17 mouse cellular contexts compared by ENCODE assay signal in the genomic region with DNA sequence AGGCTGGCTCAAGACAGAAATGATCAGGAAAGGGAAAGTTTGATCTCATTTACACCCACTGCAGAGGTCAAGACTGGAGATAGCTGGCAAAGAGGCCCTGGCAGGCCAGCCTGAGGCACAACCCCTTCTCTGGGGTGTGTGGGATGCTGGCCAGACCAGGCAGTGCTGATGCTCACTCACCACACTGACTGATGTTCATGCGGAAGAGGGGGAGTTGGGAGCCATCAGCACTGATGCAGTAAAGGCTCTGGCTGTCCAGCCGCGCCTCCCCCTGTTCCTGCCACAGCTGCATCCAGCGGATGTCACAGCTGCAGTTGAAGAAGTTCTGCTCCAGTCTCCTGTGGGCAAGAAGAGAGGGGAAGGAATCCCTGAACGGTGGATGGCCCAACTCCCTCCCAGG.
"Had no signal": no experiment of that assay in that cellular context is flagged by ENCODE, and none has a peak within 500 bp of the region (broad histone marks: within the 10 kb centered on the region; RNA-seq: fewer than 3 reads in every experiment).

No protein-coding gene starts in this region.

- H3K27me3 ChIP-seq: lung, embryonic 15.5 days; midbrain, embryonic 13.5 days; midbrain, embryonic 15.5 days; neural tube, embryonic 12.5 days; stomach, embryonic 15.5 days had no signal

- H3K4me3 ChIP-seq: lung, embryonic 15.5 days; midbrain, embryonic 13.5 days; midbrain, embryonic 15.5 days; neural tube, embryonic 12.5 days; stomach, embryonic 15.5 days had no signal

- H3K9ac ChIP-seq: liver, postnatal 0 days; lung, embryonic 15.5 days; midbrain, embryonic 13.5 days; midbrain, embryonic 15.5 days; neural tube, embryonic 12.5 days; stomach, embryonic 15.5 days had no signal

- DNase-seq: liver, postnatal 0 days; lung, adult 2 months; lung, postnatal 14 days; lung, postnatal 36 days; right cerebral cortex, postnatal 14 days; thymus, adult 2 months; thymus, postnatal 25 days; thymus, postnatal 4 days had no signal

- H3K4me2 ChIP-seq: lung, embryonic 15.5 days; midbrain, embryonic 11.5 days; midbrain, embryonic 13.5 days; midbrain, embryonic 15.5 days; neural tube, embryonic 12.5 days; stomach, embryonic 15.5 days had no signal

- H3K4me1 ChIP-seq: lung, embryonic 15.5 days; midbrain, embryonic 13.5 days; midbrain, embryonic 15.5 days; neural tube, embryonic 12.5 days; stomach, embryonic 15.5 days had no signal

- H3K9me3 ChIP-seq: lung, embryonic 15.5 days; midbrain, embryonic 13.5 days; midbrain, embryonic 15.5 days; neural tube, embryonic 12.5 days; stomach, embryonic 15.5 days had no signal

- ATAC-seq: liver, postnatal 0 days; lung, postnatal 0 days; midbrain, embryonic 13.5 days; midbrain, embryonic 15.5 days had no signal

- H3K27ac ChIP-seq: lung, embryonic 15.5 days; macrophage; midbrain, embryonic 13.5 days; midbrain, embryonic 15.5 days; neural tube, embryonic 12.5 days; stomach, embryonic 15.5 days; stomach, postnatal 0 days had no signal

- H3K36me3 ChIP-seq: lung, embryonic 15.5 days; midbrain, embryonic 15.5 days; stomach, embryonic 15.5 days had no signal
